Mouse (Mus musculus): ENCODE data around the gene Ank.

DNA sequence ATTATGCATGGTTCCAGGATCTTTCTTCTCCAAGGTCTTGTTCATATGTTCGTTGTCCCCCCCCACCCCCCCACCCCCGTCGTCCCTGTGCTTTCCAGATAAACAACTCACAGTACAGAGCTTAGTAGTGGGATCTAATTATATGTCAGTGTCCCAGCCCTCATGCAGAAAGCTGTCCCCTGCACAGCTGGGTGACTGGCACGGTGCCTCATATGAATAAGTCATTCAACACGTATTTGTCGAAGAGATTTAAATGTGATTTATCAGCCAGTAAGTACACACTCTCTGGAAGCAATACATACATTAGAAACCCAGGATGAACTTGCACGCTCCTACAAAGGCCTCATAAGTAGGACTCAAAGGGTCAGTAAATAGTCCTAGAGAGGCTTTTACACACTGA is 83.4 kb downstream of the Ank start:
- TF ChIP-seq CTCF (IDR thresholded peaks at IDR 0.05): no peak
- no peak for TF ChIP-seq EP300 (IDR thresholded peaks at IDR 0.05)
